Mouse (Mus musculus) hindbrain, embryonic 13.5 days (tissue): ENCODE results near the gene Ccdc82. TPM values are rescaled to one million over a fixed set of nuclear protein-coding genes. Genes with fewer than 3 reads are reported as not detected.

Source experiments
- ATAC-seq: fragments of 200-750 bp; cut with Nextera tagmentation; 2 replicates; pipeline ENCODE4 v1.8.0; 2017; ENCODE audit warnings: moderate TSS enrichment; ENCODE audit not compliant: low FRiP score
- H3K27ac ChIP-seq: fragments of 300-500 bp; sonication (generic); 2 replicates; pipeline ENCODE4 v1.5.1; 2015; ENCODE audit warnings: inconsistent platforms, mild to moderate bottlenecking, moderate library complexity
- H3K27me3 ChIP-seq: fragments of 300-500 bp; sonication (generic); 2 replicates; pipeline ENCODE4 v1.6.1; 2015; ENCODE audit warnings: mild to moderate bottlenecking, inconsistent platforms
- H3K36me3 ChIP-seq: fragments of 300-500 bp; sonication (generic); 2 replicates; pipeline ENCODE4 v1.6.1; 2015; ENCODE audit warnings: mild to moderate bottlenecking, inconsistent platforms
- H3K4me1 ChIP-seq: fragments of 300-500 bp; sonication (generic); replicated peaks from 2 replicates; pipeline ENCODE4 v1.6.1; 2015; ENCODE audit warnings: inconsistent platforms
- H3K4me2 ChIP-seq: fragments of 300-500 bp; sonication (generic); 2 replicates; pipeline ENCODE4 v1.6.1; 2015; ENCODE audit warnings: inconsistent platforms, mild to moderate bottlenecking, moderate library complexity
- H3K4me3 ChIP-seq: fragments of 300-500 bp; sonication (generic); 2 replicates; pipeline ENCODE4 v1.5.1; 2015; ENCODE audit warnings: mild to moderate bottlenecking, inconsistent platforms
- H3K9ac ChIP-seq: fragments of 300-500 bp; sonication (generic); 2 replicates; pipeline ENCODE4 v1.6.1; 2015; ENCODE audit warnings: mild to moderate bottlenecking, inconsistent platforms
- H3K9me3 ChIP-seq: fragments of 300-500 bp; sonication (generic); 2 replicates; pipeline ENCODE4 v1.6.1; 2016; ENCODE audit warnings: inconsistent platforms
- WGBS: fragments of 180-500 bp; shearing (Covaris S2); methylation state at CpG from one replicate; pipeline ENCODE4 v1.1.7; 2015; 5-methylcytosine and 5-hydroxymethylcytosine counted together
- polyA plus RNA-seq: library from polyadenylated mRNA; unstranded; fragments of >200 nt; fragmentation: Nextera tagmentation; extraction: Ambion mirVana; gene quantifications from 2 replicates; pipeline ENCODE4 v1.2.1, GENCODE M21; 2015

Gene Ccdc82
- polyA plus RNA-seq, 1 experiment from 2014 or later = 13.5 TPM

DNA sequence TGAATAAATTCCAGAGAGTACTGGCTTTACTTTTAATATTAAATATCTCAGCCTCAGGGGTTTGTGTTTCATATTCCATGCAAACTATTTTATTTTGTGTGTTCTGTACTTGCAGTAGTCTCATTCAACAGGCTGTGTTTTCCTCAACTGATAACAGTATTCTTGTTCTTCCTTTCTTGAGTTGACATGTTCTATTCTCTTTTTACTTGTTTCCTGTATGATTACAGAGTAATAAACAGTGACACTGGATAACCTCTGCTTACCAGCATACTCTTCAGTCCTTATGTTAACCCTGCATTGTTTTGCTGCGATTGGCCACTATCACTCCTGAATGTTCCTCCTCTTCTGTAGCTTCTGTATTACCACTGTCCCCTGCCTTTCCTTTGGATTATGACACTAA, 10.0 kb downstream of the Ccdc82 start:
- ATAC-seq = no peak
- Histone ChIP-seq H3K27ac (no peak overlapping the region), H3K27me3 (no peaks in the 10 kb centered on the region), H3K4me3 (no peak overlapping the region), H3K4me2 (no peak overlapping the region), H3K4me1 (no peaks in the 10 kb centered on the region), H3K36me3 (peaks cover 3% of the 10 kb centered on the region; the same call in 1 of the 2 replicates), H3K9me3 (no peaks in the 10 kb centered on the region), H3K9ac (no peak overlapping the region)
- 100% methylated on average over 1 of the region's 1 CpGs for WGBS

GRCm38 (mm10) chr9:13258173-13258572, 11.4 kb downstream of the Ccdc82 start:
- H3K27me3 ChIP-seq = no peaks in the 10 kb centered on the region
- WGBS = 97% methylated on average over 2 of the region's 2 CpGs
- H3K36me3 ChIP-seq = peaks cover 3% of the 10 kb centered on the region; the same call in 1 of the 2 replicates
- no peak for ATAC-seq
- no peaks in the 10 kb centered on the region for H3K9me3 ChIP-seq
- no peak overlapping the region for H3K4me2 ChIP-seq
- H3K4me3 ChIP-seq = no peak overlapping the region
- no peak overlapping the region for H3K9ac ChIP-seq
- no peaks in the 10 kb centered on the region for H3K4me1 ChIP-seq
- no peak overlapping the region for H3K27ac ChIP-seq

GRCm38 (mm10) chr9:13260980-13261379, 14.2 kb downstream of the Ccdc82 start:
- Histone ChIP-seq H3K27me3 (no peaks in the 10 kb centered on the region), H3K4me2 (no peak overlapping the region), H3K36me3 (no peaks in the 10 kb centered on the region), H3K4me1 (no peaks in the 10 kb centered on the region), H3K4me3 (no peak overlapping the region), H3K9ac (no peak overlapping the region), H3K27ac (no peak overlapping the region), H3K9me3 (no peaks in the 10 kb centered on the region)
- 93% methylated on average over 3 of the region's 3 CpGs for WGBS
- no peak for ATAC-seq

GRCm38 (mm10) chr9:13273219-13273618, 26.5 kb downstream of the Ccdc82 start:
- no peak for ATAC-seq
- WGBS = 90% methylated on average over 1 of the region's 1 CpGs
- Histone ChIP-seq H3K4me1 (no peaks in the 10 kb centered on the region), H3K27me3 (no peaks in the 10 kb centered on the region), H3K36me3 (no peaks in the 10 kb centered on the region), H3K9ac (no peak overlapping the region), H3K9me3 (no peaks in the 10 kb centered on the region), H3K4me2 (no peak overlapping the region), H3K27ac (no peak overlapping the region), H3K4me3 (no peak overlapping the region)

- WGBS = 67% methylated on average over 2 of the region's 2 CpGs
- no peaks in the 10 kb centered on the region for H3K27me3 ChIP-seq
- no peaks in the 10 kb centered on the region for H3K4me1 ChIP-seq
- ATAC-seq = no peak
- no peak overlapping the region for H3K27ac ChIP-seq
- no peak overlapping the region for H3K4me2 ChIP-seq
- no peaks in the 10 kb centered on the region for H3K9me3 ChIP-seq
- no peak overlapping the region for H3K4me3 ChIP-seq
- H3K9ac ChIP-seq = no peak overlapping the region
- H3K36me3 ChIP-seq = no peaks in the 10 kb centered on the region; the same call in 1 of the 2 replicates
Observed at GRCm38 (mm10) chr9:13287482-13287881, 40.7 kb downstream of the Ccdc82 start.

DNA sequence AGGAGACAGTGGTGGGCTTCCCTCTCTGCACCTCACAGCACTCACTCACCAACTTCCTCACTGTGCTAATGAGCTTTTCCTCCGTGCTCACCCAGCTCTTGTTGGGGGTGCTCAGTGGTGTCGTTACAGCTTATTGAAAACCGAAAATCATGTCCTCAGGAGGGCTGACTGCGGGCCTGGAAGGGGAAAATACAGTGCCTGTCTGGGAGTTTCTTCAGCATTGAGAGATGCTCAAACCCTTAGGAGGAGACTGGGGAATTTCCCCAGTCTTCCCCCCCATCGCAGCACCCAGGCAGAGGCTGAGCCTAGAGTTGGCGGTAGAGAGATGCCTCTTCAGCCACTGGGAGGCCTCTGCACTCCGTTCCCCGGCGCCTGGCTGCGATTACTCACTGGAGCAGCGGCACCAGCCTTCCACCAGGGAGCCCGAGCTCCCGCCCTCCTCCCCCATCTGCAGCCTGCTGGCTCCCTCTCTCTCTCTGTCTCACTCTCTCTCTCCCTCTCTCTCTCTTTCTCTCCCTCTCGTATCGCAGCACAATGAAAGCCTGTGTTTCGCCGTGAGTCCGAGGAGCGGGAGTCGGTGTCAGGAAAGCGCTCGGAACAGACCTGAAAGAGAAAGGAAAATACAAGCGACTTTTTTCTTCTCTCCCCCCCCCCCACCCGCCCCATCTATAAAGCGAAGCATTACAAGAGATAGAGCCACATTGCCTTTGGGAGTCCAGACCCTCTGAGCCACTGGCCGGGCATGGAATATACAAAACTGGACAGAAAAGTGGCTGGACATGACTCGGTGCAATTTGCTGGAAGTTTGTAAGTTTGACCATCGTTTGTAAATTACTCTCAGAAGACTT, 49.7 kb downstream of the Ccdc82 start:
- Histone ChIP-seq H3K4me3 (peak overlapping the region; percentile 66), H3K9ac (peak overlapping the region; percentile 82), H3K4me1 (peaks cover 47% of the 10 kb centered on the region), H3K9me3 (no peaks in the 10 kb centered on the region), H3K27me3 (no peaks in the 10 kb centered on the region), H3K36me3 (no peaks in the 10 kb centered on the region), H3K4me2 (peak overlapping the region; percentile 94), H3K27ac (peak overlapping the region; percentile 80)
- WGBS = under 1% methylated on average over 28 of the region's 28 CpGs
- ATAC-seq = peak; percentile 90

- under 1% methylated on average over 12 of the region's 12 CpGs for WGBS
- no peak for ATAC-seq
Observed at GRCm38 (mm10) chr9:13297122-13297667, 50.4 kb downstream of the Ccdc82 start.

GRCm38 (mm10) chr9:13297668-13298512, 51.1 kb downstream of the Ccdc82 start, which contains the start of gene Maml2:
Gene Maml2 (plus strand): TSS chr9:13297957.
- peak within 1 kb of the TSS; percentile 82 for H3K9ac ChIP-seq
- peak within 1 kb of the TSS; percentile 80 for H3K27ac ChIP-seq
- H3K4me2 ChIP-seq = peak within 1 kb of the TSS; percentile 94
- H3K36me3 ChIP-seq = no peaks in the 10 kb centered on the region
- under 1% methylated on average over 23 of the region's 23 CpGs for WGBS
- peak; percentile 83 for ATAC-seq
- H3K27me3 ChIP-seq = no peaks in the 10 kb centered on the region
- no peaks in the 10 kb centered on the region for H3K9me3 ChIP-seq
- H3K4me3 ChIP-seq = peak within 1 kb of the TSS; percentile 66
- H3K4me1 ChIP-seq = peaks cover 60% of the 10 kb centered on the region

More at GRCm38 (mm10) chr9:13297122-13297667, 50.4 kb downstream of the Ccdc82 start:
- H3K27me3 ChIP-seq = no peaks in the 10 kb centered on the region
- peak overlapping the region; percentile 80 for H3K27ac ChIP-seq
- peak overlapping the region; percentile 94 for H3K4me2 ChIP-seq
- no peaks in the 10 kb centered on the region for H3K36me3 ChIP-seq
- peaks cover 54% of the 10 kb centered on the region for H3K4me1 ChIP-seq
- no peaks in the 10 kb centered on the region for H3K9me3 ChIP-seq
- peak overlapping the region; percentile 66 for H3K4me3 ChIP-seq
- H3K9ac ChIP-seq = peak overlapping the region; percentile 82

GRCm38 (mm10) chr9:13298513-13298878, 51.7 kb downstream of the Ccdc82 start:
- H3K4me1 ChIP-seq = peaks cover 66% of the 10 kb centered on the region
- no peaks in the 10 kb centered on the region for H3K9me3 ChIP-seq
- H3K4me2 ChIP-seq = peak overlapping the region; percentile 94
- no peaks in the 10 kb centered on the region for H3K36me3 ChIP-seq
- peak overlapping the region; percentile 80 for H3K27ac ChIP-seq
- peak overlapping the region; percentile 66 for H3K4me3 ChIP-seq
- 18% methylated on average over 9 of the region's 9 CpGs for WGBS
- peak overlapping the region; percentile 82 for H3K9ac ChIP-seq
- H3K27me3 ChIP-seq = no peaks in the 10 kb centered on the region
- no peak for ATAC-seq

- Histone ChIP-seq H3K27ac (peak overlapping the region; percentile 30), H3K27me3 (no peaks in the 10 kb centered on the region), H3K9me3 (no peaks in the 10 kb centered on the region), H3K9ac (peak overlapping the region; percentile 82; the same call in 1 of the 2 replicates), H3K4me3 (peak overlapping the region; percentile 66), H3K36me3 (no peaks in the 10 kb centered on the region), H3K4me1 (peaks cover 73% of the 10 kb centered on the region), H3K4me2 (peak overlapping the region; percentile 94)
- WGBS = 72% methylated on average over 6 of the region's 6 CpGs
- no peak for ATAC-seq
Observed at GRCm38 (mm10) chr9:13299190-13299589, 52.4 kb downstream of the Ccdc82 start.

GRCm38 (mm10) chr9:13300041-13300441, 53.3 kb downstream of the Ccdc82 start:
- H3K9ac ChIP-seq = peak overlapping the region; percentile 82
- no peaks in the 10 kb centered on the region for H3K36me3 ChIP-seq
- H3K4me1 ChIP-seq = peaks cover 77% of the 10 kb centered on the region
- 39% methylated on average over 3 of the region's 3 CpGs for WGBS
- peak overlapping the region; percentile 30 for H3K27ac ChIP-seq
- peak overlapping the region; percentile 94 for H3K4me2 ChIP-seq
- peak overlapping the region; percentile 66 for H3K4me3 ChIP-seq
- no peak for ATAC-seq
- H3K9me3 ChIP-seq = no peaks in the 10 kb centered on the region
- H3K27me3 ChIP-seq = no peaks in the 10 kb centered on the region
